Mouse (Mus musculus): Measurements from ENCODE around the gene Olr1.
"Not testable (repeated sequence)": the region's sequence is repeated elsewhere in the genome, so short reads cannot be mapped to it uniquely, and the experiment has no call there.

Olr1 gene

DNA sequence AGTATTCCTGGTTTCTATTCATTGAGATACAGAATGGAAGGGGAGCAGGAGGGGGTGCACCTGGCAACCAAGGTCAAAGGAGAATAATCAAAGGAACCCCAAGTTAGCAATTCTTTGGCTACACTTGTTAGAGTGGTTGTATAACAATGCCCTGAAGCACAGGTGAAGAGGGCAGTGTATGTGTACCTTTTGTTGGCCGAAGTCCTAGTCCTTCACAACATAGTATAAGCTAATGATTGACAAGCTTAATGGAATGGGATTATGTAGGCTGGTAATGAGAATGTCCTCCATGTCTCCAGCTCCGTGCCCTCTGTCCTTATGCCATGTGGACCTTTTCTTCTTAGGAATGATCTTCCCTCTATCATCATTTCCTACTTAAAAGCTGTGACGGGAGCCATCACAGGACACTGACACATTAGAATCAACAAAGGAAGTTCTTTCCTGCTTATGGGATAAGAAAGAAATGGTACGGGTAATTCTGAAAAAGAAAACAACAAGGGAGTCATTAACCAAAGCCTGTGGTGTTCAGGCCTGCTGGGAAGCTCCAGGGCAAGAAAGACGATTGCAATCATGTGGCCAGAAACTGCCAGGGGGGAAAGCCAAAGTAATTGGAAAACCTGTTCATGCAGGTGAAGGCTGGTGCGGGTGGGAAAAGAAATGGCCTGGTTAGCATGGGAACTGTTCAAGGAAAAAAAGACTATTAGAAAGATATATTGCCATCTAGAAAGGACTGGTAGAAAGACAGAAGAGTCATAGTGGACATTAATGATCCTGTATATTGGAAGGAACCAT lies 3.4 kb upstream of the Olr1 start:
- DNase-seq = no peak

DNA sequence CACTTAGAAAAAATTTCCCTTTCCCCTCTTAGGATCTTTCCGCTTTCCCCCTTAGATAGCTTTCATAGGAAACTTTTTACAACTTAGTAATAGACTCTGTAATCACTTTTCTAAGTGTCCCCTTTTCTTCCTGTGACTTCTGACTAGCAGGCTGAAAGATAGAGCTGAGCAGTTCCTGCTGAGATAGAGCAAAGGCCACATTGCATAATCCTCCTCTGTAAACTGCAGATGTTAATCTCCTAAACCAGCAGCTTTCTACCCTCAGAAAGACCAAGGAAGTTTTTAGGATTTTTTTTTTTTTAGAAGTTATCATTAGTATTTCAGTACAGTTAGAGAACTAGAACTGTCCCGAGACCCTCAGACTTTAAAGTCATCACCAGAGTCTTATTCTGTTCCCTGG lies 3.5 kb downstream of the Olr1 start:
- DNase-seq = no peak

DNA sequence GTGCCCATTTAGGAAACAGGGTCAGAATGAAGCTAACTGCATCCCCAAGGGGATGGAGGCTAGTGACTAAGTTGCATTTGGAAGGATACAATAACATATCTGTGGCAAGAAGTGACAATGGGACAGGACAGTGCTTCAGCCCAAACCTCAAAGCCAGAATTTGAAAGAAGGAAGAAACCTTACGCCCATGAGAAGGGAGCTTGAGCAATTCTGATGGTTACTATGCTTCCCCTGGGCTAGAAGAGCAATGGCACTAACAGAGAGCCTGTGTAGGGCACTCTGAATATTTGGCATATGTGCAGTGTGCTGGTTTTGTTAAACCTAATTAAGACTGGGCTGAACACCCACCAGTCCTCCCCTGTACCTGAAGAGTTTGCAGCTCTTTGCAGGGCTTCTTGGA lies 7.4 kb downstream of the Olr1 start:
- DNase-seq = not testable (repeated sequence)

DNA sequence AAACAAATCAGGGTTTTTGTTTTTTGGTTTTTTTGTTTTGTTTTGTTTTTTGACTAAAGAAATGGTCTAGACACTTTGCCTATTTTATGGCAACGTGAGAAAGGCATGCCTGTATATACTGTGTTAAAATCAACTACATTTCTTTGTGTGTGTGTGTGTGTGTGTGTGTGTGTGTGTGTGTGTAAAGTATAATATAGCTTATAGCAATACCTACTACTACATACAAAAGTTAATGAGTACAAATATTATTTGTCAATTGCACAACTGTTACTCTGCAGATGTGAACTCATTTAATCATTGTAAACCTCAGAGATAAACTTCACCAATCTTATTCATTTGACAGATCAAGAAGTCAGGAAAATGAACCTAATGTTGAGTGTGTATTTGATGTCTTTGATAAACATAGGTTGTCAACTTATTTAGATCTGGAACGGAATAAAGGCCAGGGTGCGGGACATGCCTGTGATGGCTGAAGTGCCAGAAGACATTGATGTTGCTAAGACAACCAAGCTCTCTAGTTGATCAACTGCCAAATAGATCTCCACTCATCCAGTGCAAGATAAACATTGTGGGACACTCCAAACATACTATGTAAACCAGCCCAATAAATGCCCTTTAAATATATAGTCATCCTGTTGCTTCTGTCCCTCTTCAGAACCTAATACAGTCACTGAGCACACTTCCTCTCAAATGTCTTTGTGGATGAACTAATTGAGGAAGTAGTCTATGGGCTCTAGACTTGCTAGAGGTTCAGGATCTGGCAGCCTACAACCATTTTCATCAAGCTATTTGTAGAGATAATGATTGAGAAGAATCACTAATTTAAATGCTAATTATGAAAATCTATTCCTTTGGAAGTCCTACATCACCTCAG lies 9.4 kb downstream of the Olr1 start:
- no peak for DNase-seq

DNA sequence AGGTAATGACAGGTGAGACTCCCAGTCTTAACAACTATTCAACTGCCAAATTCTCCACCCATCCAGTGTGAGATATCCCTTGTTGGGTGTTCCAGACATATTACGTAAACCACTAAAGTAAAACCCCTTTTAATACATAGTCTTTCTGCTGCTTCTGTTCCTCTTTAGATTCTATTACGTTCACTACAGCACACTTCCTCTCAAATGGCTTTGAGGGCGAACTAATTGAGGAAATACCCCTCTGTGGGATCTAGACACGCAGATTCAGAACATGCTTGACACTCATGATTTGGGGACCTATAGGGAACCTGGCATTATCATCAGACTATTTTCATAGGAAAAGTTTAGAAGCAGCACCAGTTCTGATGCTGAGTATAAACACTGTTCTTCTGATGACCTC lies 12.0 kb downstream of the Olr1 start:
- no peak for DNase-seq

DNA sequence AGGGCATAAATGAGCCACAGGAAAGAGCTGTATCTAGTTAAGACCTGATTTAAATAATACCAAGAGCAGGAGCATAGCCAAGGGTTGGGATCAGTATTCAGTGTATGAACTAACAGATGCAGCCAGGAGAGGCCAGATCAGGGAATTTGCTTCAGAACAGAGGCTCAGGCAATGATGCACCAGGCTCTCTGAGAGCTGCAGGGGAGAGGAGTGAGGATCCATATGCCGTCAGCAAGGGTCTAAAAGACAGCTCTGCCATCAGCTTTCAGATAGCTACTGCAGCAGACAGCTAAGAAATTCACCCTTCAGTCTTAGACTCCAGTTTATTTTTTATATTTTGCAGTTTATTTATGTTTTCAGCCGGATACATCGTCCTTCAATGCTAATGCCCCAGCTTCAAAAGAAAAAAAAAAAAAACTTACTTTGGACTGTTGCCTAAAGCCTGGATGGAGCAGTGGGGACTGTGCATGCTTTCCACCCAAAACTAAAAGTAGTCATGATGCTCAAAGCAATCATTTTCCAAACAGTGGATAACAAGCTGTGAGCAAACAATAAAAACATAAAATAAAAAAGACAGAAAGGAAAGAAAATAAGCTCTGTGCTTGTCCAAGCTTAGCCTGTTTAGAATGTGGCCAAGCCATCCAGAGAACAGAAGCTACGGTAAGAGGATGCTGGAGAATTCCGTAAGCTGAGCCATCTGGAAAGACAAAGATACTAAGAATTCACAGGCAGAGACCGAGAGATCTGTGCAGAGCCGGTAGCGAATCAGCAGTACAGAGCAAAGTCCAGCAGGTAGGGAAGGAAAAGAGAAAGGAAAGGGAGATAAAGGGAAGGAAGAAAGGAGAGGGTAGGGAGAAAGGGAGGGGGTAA lies 26.6 kb downstream of the Olr1 start:
- no peak for DNase-seq

DNA sequence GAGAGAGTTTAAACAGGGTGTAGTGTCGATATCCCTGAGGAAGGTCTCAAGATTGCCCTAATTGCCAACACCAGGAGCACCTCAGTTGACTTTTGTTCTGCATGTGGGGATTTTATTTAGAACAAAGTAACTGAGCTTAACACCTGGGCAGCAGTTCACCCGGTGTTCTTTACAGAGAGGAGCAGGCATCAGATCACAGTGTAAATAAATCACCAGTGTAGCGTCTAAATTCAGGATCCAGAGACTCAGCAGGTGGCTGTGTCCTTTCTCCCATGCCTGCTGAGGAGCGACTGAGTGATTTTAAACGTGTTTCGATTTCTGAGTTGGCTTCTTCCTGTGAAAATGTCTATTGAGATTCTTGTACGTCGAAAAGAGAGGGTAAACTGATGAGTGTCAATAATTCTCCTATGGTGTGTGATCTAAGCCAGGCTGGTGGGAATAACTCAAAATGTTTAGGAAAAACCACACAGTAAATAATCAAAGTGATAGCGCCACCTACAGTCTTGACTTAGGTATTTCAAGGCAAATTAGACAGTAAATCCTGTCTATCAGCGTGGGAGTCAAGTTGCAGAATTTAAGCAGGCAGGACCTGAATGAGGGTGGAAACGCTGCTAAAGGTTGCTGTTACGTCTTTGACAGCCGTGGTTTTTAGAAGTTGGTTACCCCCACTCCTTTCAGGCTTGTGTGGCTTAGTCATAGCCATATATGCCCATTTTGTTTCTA lies 30.4 kb downstream of the Olr1 start:
- no peak for DNase-seq

DNA sequence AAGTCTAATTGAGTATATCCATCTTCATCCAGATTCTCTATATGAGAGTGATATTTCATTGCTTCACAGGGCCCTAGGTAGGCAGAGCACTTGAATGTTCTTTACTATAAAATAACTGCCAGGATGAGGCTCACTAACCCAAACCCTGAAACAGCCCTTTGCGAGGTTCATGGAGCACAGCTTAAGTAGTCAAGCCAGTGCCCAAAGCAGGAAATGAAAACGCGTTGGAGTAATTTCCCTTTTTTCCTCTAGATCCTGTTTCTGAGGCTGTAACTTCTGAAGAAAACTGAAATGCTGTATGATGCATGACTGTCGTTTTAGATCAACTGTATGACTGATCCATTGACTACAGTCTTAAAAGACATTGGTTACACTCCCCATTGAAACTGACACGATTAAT lies 34.3 kb downstream of the Olr1 start:
- DNase-seq = no peak

DNA sequence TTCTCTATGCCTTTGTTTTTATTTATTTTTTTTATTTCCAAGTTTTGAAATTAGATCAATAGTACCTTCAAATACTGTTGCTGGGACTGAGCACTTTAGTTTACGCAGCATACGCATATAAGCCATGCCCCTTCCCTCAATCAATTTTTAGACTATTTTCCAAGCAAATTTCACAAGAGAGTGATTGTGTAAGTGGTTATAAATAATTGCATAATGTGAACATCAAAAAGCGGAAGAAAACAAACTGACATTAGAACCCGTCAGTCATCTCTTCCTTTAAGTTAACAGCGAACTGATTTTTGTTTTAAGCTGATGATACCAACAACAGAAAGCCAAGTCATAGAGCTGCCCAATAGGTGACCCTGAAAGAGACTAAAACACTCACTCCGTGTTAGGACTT lies 35.6 kb downstream of the Olr1 start:
- DNase-seq = no peak

DNA sequence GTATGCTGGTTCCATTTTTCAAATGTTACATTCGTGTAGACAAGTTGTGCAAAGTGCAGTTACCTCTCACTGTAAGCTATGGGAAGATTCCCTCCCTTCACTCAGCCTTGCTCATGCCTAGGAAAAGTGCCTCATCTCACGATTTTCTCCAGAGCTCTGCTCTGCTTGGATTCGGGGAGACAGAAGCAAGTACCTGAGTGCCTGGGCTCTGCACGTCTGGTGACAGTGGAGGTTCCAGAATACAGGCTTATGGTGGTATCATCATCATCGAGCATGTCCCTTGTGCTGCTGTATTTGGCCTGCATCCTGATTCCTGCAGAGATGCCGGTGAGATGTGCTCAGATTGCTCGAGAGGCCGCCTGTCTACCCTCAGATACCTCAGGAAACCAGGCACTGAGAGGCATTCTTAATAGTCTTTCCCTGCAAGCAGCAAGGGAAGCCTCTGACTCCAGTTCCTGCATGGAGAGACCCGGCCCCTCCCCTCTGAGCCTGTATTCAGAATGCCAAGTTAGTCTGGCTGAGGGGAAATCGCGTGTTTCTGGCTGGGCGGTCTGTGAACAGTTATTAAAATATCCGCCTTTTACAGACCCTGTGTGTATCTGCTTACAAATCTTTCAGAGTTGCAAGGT lies 55.4 kb downstream of the Olr1 start, which contains the start of gene Clec1a:
Gene Clec1a, minus strand, starts transcription at position 590 of the 629 bp plus-strand sequence.
- no peak for DNase-seq

DNA sequence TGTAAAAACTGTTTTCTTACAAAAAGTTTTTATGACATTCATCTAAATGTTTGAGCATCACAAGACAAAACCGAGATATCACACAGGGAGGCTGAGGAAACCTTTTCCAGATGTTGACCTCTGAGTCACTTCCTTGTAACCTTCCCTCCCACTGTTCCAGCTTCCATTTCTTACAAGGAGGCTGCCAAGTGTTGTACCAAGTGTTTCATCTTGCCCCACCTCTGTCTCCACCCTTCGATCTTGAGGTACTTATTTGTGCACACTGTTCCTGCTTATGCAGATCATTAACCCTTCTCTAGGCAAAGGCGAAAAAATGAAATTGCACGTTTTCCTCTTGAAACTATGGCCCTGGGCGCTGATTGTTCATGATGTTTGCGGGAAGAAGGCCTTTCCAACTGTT lies 57.2 kb downstream of the Olr1 start:
- no peak for DNase-seq

DNA sequence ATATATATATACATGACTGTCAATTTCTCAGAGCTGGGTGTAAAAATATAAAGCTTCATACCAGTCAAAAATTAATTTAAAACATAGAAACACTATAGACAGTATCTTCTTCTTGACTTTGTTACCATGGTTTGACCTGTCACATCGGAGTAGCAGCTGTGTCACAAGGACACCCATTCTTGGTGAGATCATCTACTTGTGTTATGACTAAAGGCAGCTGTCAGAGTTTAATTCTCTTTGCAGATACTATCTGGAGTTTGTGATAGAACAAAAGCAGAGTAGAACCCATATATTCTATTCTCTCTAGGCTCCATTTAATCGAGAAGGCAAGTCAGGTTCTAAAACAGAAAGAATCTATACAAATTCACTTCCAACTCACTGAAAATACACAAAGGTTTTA lies 68.9 kb downstream of the Olr1 start:
- DNase-seq = no peak

DNA sequence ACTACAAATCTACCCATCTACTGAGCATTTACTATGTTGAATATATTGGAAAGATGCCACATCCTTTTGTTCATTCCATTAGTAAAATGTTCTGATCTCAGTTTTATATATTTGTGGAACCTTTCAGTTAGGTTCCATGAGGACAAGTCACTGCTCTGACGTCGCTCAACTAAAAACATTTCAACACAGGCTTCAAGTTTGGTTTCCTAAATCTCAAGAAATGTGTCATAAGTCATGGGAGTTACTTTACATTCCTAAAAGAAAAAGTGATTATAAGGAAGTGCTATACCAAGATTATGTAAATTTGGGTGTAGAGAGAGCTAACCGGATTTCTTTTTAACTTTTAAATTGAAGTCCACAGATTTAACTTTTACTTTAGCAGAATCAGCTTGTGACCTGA lies 70.9 kb downstream of the Olr1 start:
- no peak for DNase-seq
